Comparison of ENCODE assay signal across 8 mouse cellular contexts in the genomic region with DNA sequence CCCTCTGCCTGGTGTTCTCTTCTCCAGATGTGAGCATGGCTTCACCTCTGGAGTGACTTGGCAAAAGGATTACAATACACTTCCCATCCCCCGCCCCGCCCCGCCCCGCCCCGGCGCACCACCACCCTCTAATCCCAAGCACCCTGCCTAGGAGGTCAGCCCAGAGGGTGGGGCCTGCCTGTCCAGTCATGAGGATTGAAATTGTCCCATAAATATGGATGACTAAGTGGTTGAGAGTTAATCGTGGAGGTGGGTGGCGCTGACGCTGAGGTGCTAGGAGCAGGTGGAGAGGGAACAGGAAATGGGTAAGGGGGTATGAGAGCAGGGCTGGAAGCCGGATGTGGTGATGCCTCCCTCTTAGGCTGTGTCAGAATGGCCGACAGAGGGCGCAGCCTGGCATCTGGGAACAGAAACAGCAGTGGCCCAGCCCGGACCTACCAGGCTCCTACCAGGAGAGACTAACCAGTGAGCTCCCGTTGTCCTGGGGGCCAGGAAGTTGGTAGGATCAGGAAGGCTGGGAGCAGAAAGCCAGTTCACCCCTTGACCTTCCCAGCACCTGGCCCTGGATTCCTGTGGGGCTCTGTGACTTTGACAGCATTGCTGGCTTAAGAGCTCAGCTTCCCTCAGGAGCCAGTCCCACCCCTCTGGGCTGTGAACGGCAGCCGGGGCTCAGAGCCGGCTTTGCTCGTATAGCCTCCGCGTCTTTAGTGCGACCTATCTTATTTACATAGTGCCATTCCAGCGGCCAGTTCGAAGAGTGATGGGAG. TPM values are rescaled to one million over a fixed set of nuclear protein-coding genes. Genes with fewer than 3 reads are reported as not detected.
DNase-seq lines count a peak whose midpoint lies in the region; ATAC-seq and TF ChIP-seq lines count a peak whose summit lies in the region.

No protein-coding gene starts in this region.

- H3K36me3 ChIP-seq in forebrain, postnatal 0 days (ENCODE audit: insufficient read depth): no peaks in the 10 kb centered on the region
- H3K36me3 ChIP-seq in hindbrain, embryonic 13.5 days: no peaks in the 10 kb centered on the region
- H3K36me3 ChIP-seq in limb, embryonic 10.5 days: no peaks in the 10 kb centered on the region
- H3K36me3 ChIP-seq in midbrain, embryonic 11.5 days (ENCODE audit: control insufficient read depth, insufficient read depth, low read length): no peaks in the 10 kb centered on the region
- H3K36me3 ChIP-seq in spleen, adult 2 months (ENCODE audit: control insufficient read depth, insufficient read depth, low read length): no peaks in the 10 kb centered on the region

- H3K4me3 ChIP-seq in forebrain, postnatal 0 days (ENCODE audit: low read depth, low read length): peak overlapping the region; percentile 37
- peak overlapping the region; percentile 48 for H3K4me3 ChIP-seq in hindbrain, embryonic 13.5 days
- peak overlapping the region; percentile 56 for H3K4me3 ChIP-seq in limb, embryonic 10.5 days
- peak overlapping the region; percentile 43 for H3K4me3 ChIP-seq in midbrain, embryonic 11.5 days (ENCODE audit: low read depth, low read length)
- H3K4me3 ChIP-seq in spleen, adult 2 months (ENCODE audit: extremely low read depth, insufficient read depth, insufficient read length): peak overlapping the region; percentile 69

- H3K27me3 ChIP-seq in forebrain, postnatal 0 days (ENCODE audit: insufficient read depth, low read length): no peaks in the 10 kb centered on the region
- H3K27me3 ChIP-seq in hindbrain, embryonic 13.5 days: no peaks in the 10 kb centered on the region
- no peaks in the 10 kb centered on the region for H3K27me3 ChIP-seq in limb, embryonic 10.5 days (ENCODE audit: low read depth, poor library complexity, severe bottlenecking)
- H3K27me3 ChIP-seq in midbrain, embryonic 11.5 days (ENCODE audit: control insufficient read depth, insufficient read depth, low read length): no peaks in the 10 kb centered on the region
- no peaks in the 10 kb centered on the region for H3K27me3 ChIP-seq in spleen, adult 2 months (ENCODE audit: control insufficient read depth, insufficient read depth, low read length)

- TF ChIP-seq CTCF in forebrain, postnatal 0 days (IDR thresholded peaks at IDR 0.05; ENCODE audit: low read depth): peak; percentile 70
- peak; percentile 79; the same call in 1 of the 2 replicates for TF ChIP-seq CTCF in spleen, adult 2 months (IDR thresholded peaks at IDR 0.05; ENCODE audit: extremely low read depth, insufficient read depth, insufficient read length, insufficient replicate concordance)

- TF ChIP-seq POLR2A in spleen, adult 2 months (IDR thresholded peaks at IDR 0.05; ENCODE audit: low read depth, low read length): no peak

- H3K4me2 ChIP-seq in forebrain, postnatal 0 days (ENCODE audit: low read depth): peak overlapping the region; percentile 54
- peak overlapping the region; percentile 60 for H3K4me2 ChIP-seq in hindbrain, embryonic 13.5 days
- peak overlapping the region; percentile 55 for H3K4me2 ChIP-seq in midbrain, embryonic 11.5 days

- H3K4me1 ChIP-seq in forebrain, postnatal 0 days (ENCODE audit: insufficient read depth): no peaks in the 10 kb centered on the region
- peaks cover 22% of the 10 kb centered on the region for H3K4me1 ChIP-seq in hindbrain, embryonic 13.5 days (replicated peaks)
- H3K4me1 ChIP-seq in limb, embryonic 10.5 days: peaks cover 19% of the 10 kb centered on the region
- 0 out of 2 replicates have a peak, but pooled peaks cover 6% of the 10 kb centered on the region for H3K4me1 ChIP-seq in midbrain, embryonic 11.5 days (ENCODE audit: control insufficient read depth, insufficient read depth, low read length)
- no peaks in the 10 kb centered on the region for H3K4me1 ChIP-seq in spleen, adult 2 months (ENCODE audit: control insufficient read depth, insufficient read depth, insufficient read length)

- peak overlapping the region; percentile 42; the same call in 1 of the 2 replicates for H3K27ac ChIP-seq in forebrain, postnatal 0 days (ENCODE audit: low read depth, low read length)
- H3K27ac ChIP-seq in hindbrain, embryonic 13.5 days: peak overlapping the region; percentile 60
- H3K27ac ChIP-seq in limb, embryonic 10.5 days: peak overlapping the region; percentile 85
- H3K27ac ChIP-seq in midbrain, embryonic 11.5 days (ENCODE audit: low read depth, low read length): peak overlapping the region; percentile 50
- peak overlapping the region; percentile 24; the same call in 1 of the 2 replicates for H3K27ac ChIP-seq in spleen, adult 2 months (ENCODE audit: insufficient read depth, low read length)

- WGBS in forebrain, postnatal 0 days: 6% methylated on average over 23 of the region's 23 CpGs
- WGBS in hindbrain, embryonic 13.5 days: 2% methylated on average over 23 of the region's 23 CpGs
- 3% methylated on average over 23 of the region's 23 CpGs for WGBS in limb, embryonic 10.5 days
- WGBS in midbrain, embryonic 11.5 days: 2% methylated on average over 23 of the region's 23 CpGs
- WGBS in spleen, adult 2 months: 6% methylated on average over 23 of the region's 23 CpGs

- DNase-seq in frontal cortex, postnatal 25 days (ENCODE audit: low spot score in 2 of 2): no peak
- peak; percentile 56 for DNase-seq in cerebellum, adult 8-10 months
- DNase-seq in forebrain, postnatal 0 days: peak; percentile 79
- peak; percentile 84 for DNase-seq in limb, embryonic 10.5 days (ENCODE audit: low spot score)
- peak; percentile 98 for DNase-seq in midbrain, embryonic 11.5 days (ENCODE audit: low spot score, missing footprints)
- DNase-seq in spleen, adult 2 months (ENCODE audit: low read depth in 1 of 2, low spot score in 2 of 2): peak; percentile 77

- no peaks in the 10 kb centered on the region for H3K9me3 ChIP-seq in forebrain, postnatal 0 days (ENCODE audit: low read length)
- no peaks in the 10 kb centered on the region for H3K9me3 ChIP-seq in hindbrain, embryonic 13.5 days
- H3K9me3 ChIP-seq in limb, embryonic 10.5 days (replicated peaks): no peaks in the 10 kb centered on the region
- no peaks in the 10 kb centered on the region for H3K9me3 ChIP-seq in midbrain, embryonic 11.5 days (ENCODE audit: control insufficient read depth, low read length)

- H3K9ac ChIP-seq in forebrain, postnatal 0 days: peak overlapping the region; percentile 42; the same call in 1 of the 2 replicates
- H3K9ac ChIP-seq in hindbrain, embryonic 13.5 days: peak overlapping the region; percentile 70
- peak overlapping the region; percentile 68 for H3K9ac ChIP-seq in midbrain, embryonic 11.5 days (ENCODE audit: low read length)

- peak; percentile 70 for ATAC-seq in frontal cortex, adult (ENCODE audit: low TSS enrichment)
- ATAC-seq in forebrain, postnatal 0 days: peak; percentile 89
- ATAC-seq in hindbrain, embryonic 13.5 days (ENCODE audit: low FRiP score): peak; percentile 91
- peak; percentile 90 for ATAC-seq in midbrain, embryonic 11.5 days (ENCODE audit: low FRiP score)

RNA-seq across cellular contexts. Expression of gene Ankrd9, which starts 12.7 kb away (rescaled TPM):
- total RNA-seq in forebrain, postnatal 0 days (2014; rRNA removed): 7.6 and 8.7 TPM in 2 replicates
- polyA plus RNA-seq in forebrain, postnatal 0 days (2015; fragmentation: Nextera tagmentation; extraction: Ambion mirVana): 7.8 and 10.2 TPM in 2 replicates
- polyA plus RNA-seq in hindbrain, embryonic 13.5 days (2015; fragmentation: Nextera tagmentation; extraction: Ambion mirVana): 6.8 and 7.5 TPM in 2 replicates
- polyA plus RNA-seq in limb, embryonic 10.5 days (2016; fragmentation: Nextera tagmentation; extraction: Ambion mirVana): 15.2 and 17.2 TPM in 2 replicates
- 9.9 and 11.8 TPM in 2 replicates for polyA plus RNA-seq in midbrain, embryonic 11.5 days (2014; fragmentation: Nextera tagmentation; extraction: Ambion mirVana)
- 21.0 and 25.6 TPM in 2 replicates for polyA plus RNA-seq in spleen, adult 2 months (2012; rRNA removed)

RNA-seq across cellular contexts. Expression of gene Rcor1, which starts 47.6 kb away (rescaled TPM):
- total RNA-seq in forebrain, postnatal 0 days (2014; rRNA removed): 14.0 and 16.2 TPM in 2 replicates
- 3.2 and 4.3 TPM in 2 replicates for polyA plus RNA-seq in forebrain, postnatal 0 days (2015; fragmentation: Nextera tagmentation; extraction: Ambion mirVana)
- 5.2 and 5.6 TPM in 2 replicates for polyA plus RNA-seq in hindbrain, embryonic 13.5 days (2015; fragmentation: Nextera tagmentation; extraction: Ambion mirVana)
- polyA plus RNA-seq in limb, embryonic 10.5 days (2016; fragmentation: Nextera tagmentation; extraction: Ambion mirVana): 7.9 and 9.1 TPM in 2 replicates
- polyA plus RNA-seq in midbrain, embryonic 11.5 days (2014; fragmentation: Nextera tagmentation; extraction: Ambion mirVana): 10.4 and 12.1 TPM in 2 replicates
- 7.1 and 7.8 TPM in 2 replicates for polyA plus RNA-seq in spleen, adult 2 months (2012; rRNA removed)

Comparison
In these comparisons a context has a peak if more than half of its experiments do, and no peak if none do; other contexts are left out.
1. DNase-seq: peak in cerebellum, adult 8-10 months (single experiment), forebrain, postnatal 0 days (single experiment), limb, embryonic 10.5 days (single experiment), midbrain, embryonic 11.5 days (single experiment) and spleen, adult 2 months (2 of 2); none in frontal cortex, postnatal 25 days (0 of 2).
2. H3K27ac ChIP-seq: peak in every context shown above with its lines; median percentile 85 in limb, embryonic 10.5 days; 60 in hindbrain, embryonic 13.5 days; 50 in midbrain, embryonic 11.5 days; 42 in forebrain, postnatal 0 days; 24 in spleen, adult 2 months.
3. Peak in every context shown above with its lines, with median percentiles within 50 percentile points of each other: ATAC-seq, H3K4me2 ChIP-seq, H3K4me3 ChIP-seq and H3K9ac ChIP-seq.